8 mouse cellular contexts compared by ENCODE assay signal in the genomic region with DNA sequence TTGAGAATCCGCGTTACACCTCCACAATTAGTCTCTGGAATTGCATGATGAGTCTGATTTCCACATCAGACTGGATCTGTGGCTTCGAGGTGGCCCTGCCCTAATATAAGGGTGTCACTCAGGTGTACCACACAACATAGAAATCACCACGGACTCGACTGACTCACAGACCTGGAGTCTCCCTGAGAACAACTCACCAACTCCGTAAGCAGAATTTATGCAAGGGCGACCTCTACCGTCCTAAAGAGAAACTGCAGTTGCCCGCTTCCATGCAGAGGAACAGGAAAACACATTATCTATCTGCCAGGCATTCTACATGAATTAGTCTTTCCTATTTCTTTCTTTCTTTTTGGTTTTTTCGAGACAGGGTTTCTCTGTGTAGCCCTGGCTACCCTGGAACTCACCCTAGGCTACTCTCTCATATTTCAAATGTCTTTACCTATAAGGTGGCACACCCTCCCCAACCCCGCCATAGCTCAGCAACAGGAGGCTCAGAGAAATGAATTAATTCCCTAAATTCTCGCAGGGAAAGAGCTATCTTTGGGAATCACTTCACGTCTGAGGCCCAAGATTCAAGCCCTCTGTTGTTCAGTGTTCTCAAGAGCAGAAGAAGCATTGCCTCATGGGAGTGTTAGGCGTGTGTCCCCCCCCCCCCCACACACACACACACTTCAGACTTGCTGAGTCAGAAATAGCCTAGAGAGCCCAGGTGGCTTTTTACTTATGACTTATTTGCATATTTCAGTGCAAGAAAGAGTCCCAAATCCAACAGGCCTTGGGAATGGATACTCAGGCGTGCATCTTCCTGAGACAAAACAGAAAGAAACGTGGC. TPM values are rescaled to one million over a fixed set of nuclear protein-coding genes. Genes with fewer than 3 reads are reported as not detected.
DNase-seq lines count a peak whose midpoint lies in the region; ATAC-seq and TF ChIP-seq lines count a peak whose summit lies in the region.

No protein-coding gene starts in this region.

- peaks cover 21% of the 10 kb centered on the region for H3K4me1 ChIP-seq in erythroblast, embryonic 14.5 days (ENCODE audit: control insufficient read depth)
- peaks cover 17% of the 10 kb centered on the region for H3K4me1 ChIP-seq in heart, embryonic 12.5 days (replicated peaks)
- peaks cover 9% of the 10 kb centered on the region for H3K4me1 ChIP-seq in kidney, embryonic 16.5 days (ENCODE audit: insufficient read depth, low read length)

- no peaks in the 10 kb centered on the region for H3K79me2 ChIP-seq in C2C12 (ENCODE audit: control insufficient read depth, insufficient read depth)

- no peak overlapping the region for H3ac ChIP-seq in C2C12 (ENCODE audit: control insufficient read depth, insufficient read length, low read depth)

- peak; percentile 80 for ATAC-seq in heart, embryonic 12.5 days (ENCODE audit: insufficient number of reproducible peaks, low FRiP score)
- peak; percentile 64; the same call in 1 of the 2 replicates for ATAC-seq in kidney, embryonic 16.5 days (ENCODE audit: low FRiP score, low TSS enrichment)
- ATAC-seq in monocyte, adult 5-6 weeks (replicated peaks; ENCODE audit: insufficient number of reproducible peaks, low FRiP score, low TSS enrichment, poor library complexity, severe bottlenecking): peak; percentile 82; the same call in 1 of the 2 replicates

- no peaks in the 10 kb centered on the region for H3K9me3 ChIP-seq in erythroblast, embryonic 14.5 days (ENCODE audit: control insufficient read depth, low read length)
- H3K9me3 ChIP-seq in heart, embryonic 12.5 days (replicated peaks): no peaks in the 10 kb centered on the region
- no peaks in the 10 kb centered on the region for H3K9me3 ChIP-seq in kidney, embryonic 16.5 days (ENCODE audit: low read length)

- H3K27me3 ChIP-seq in C2C12 (ENCODE audit: control insufficient read depth, insufficient read depth, insufficient read length): peaks cover 4% of the 10 kb centered on the region
- no peaks in the 10 kb centered on the region for H3K27me3 ChIP-seq in erythroblast, embryonic 14.5 days (ENCODE audit: control insufficient read depth)
- no peaks in the 10 kb centered on the region for H3K27me3 ChIP-seq in heart, embryonic 12.5 days (replicated peaks)
- no peaks in the 10 kb centered on the region for H3K27me3 ChIP-seq in kidney, embryonic 16.5 days (ENCODE audit: insufficient read depth, low read length)

- TF ChIP-seq CTCF in C2C12 (IDR thresholded peaks at IDR 0.05; ENCODE audit: control insufficient read depth, insufficient read depth, insufficient read length): peak; percentile 52
- TF ChIP-seq CTCF in brain, embryonic 14.5 days (IDR thresholded peaks at IDR 0.05; ENCODE audit: borderline replicate concordance, extremely low read depth, insufficient read depth, insufficient read length): peak; percentile 93

- peaks cover 3% of the 10 kb centered on the region for H3K36me3 ChIP-seq in C2C12 (ENCODE audit: control insufficient read depth, insufficient read depth)
- H3K36me3 ChIP-seq in erythroblast, embryonic 14.5 days (ENCODE audit: control insufficient read depth): peaks cover 6% of the 10 kb centered on the region; the same call in 1 of the 2 replicates
- H3K36me3 ChIP-seq in heart, embryonic 12.5 days: peaks cover 11% of the 10 kb centered on the region
- H3K36me3 ChIP-seq in kidney, embryonic 16.5 days (ENCODE audit: insufficient read depth, low read length): 0 out of 2 replicates have a peak, but pooled peaks cover 4% of the 10 kb centered on the region

- 14% methylated on average over 16 of the region's 16 CpGs for WGBS in heart, embryonic 12.5 days
- WGBS in kidney, embryonic 16.5 days: 16% methylated on average over 16 of the region's 16 CpGs

- H3K79me3 ChIP-seq in C2C12 (ENCODE audit: low read depth): no peaks in the 10 kb centered on the region

- no peak for TF ChIP-seq POLR2A in brain, embryonic 14.5 days (IDR thresholded peaks at IDR 0.05; ENCODE audit: borderline replicate concordance, extremely low read depth, insufficient read depth, insufficient read length, poor library complexity, severe bottlenecking)

- H3K27ac ChIP-seq in heart, embryonic 12.5 days (ENCODE audit: poor library complexity, severe bottlenecking): peak overlapping the region; percentile 39; the same call in 1 of the 2 replicates
- H3K27ac ChIP-seq in kidney, embryonic 16.5 days (ENCODE audit: low read length): no peak overlapping the region

- H3K4me3 ChIP-seq in C2C12 (ENCODE audit: insufficient read depth, poor library complexity, severe bottlenecking): no peak overlapping the region
- peak overlapping the region; percentile 62 for H3K4me3 ChIP-seq in erythroblast, embryonic 14.5 days (replicated peaks)
- H3K4me3 ChIP-seq in heart, embryonic 12.5 days: peak overlapping the region; percentile 47
- H3K4me3 ChIP-seq in kidney, embryonic 16.5 days (ENCODE audit: low read length): peak overlapping the region; percentile 44

- H3K9ac ChIP-seq in heart, embryonic 12.5 days: peak overlapping the region; percentile 64
- peak overlapping the region; percentile 57 for H3K9ac ChIP-seq in kidney, embryonic 16.5 days (replicated peaks; ENCODE audit: low read length)

- peak overlapping the region; percentile 78 for H3K4me2 ChIP-seq in heart, embryonic 12.5 days
- peak overlapping the region; percentile 59 for H3K4me2 ChIP-seq in kidney, embryonic 16.5 days (replicated peaks; ENCODE audit: low read depth, low read length)

- DNase-seq in brain, embryonic 14.5 days (ENCODE audit: low read depth): peak; percentile 92
- DNase-seq in liver: peak; percentile 85
- peak; percentile 78 to 90 for DNase-seq in spleen, postnatal 4 days (ENCODE audit: low spot score in 2 of 2)

TF ChIP-seq in C2C12, 6 proteins besides CTCF, POLR2A, EP300 and RAD21:
- no peak for TF ChIP-seq USF1 (IDR thresholded peaks at IDR 0.05; ENCODE audit: low read depth)
- no peak for TF ChIP-seq MAX (IDR thresholded peaks at IDR 0.05)
- no peak for TF ChIP-seq CEBPB (IDR thresholded peaks at IDR 0.05; ENCODE audit: low read depth)
- no peak for TF ChIP-seq MYOD1 (IDR thresholded peaks at IDR 0.05; ENCODE audit: control insufficient read depth, insufficient read length, low read depth)
- TF ChIP-seq MYOG (IDR thresholded peaks at IDR 0.05; ENCODE audit: control insufficient read depth, extremely low read depth, insufficient read length): no peak
- no peak for TF ChIP-seq FOSL1 (IDR thresholded peaks at IDR 0.05; ENCODE audit: insufficient read depth, low read length, poor library complexity, severe bottlenecking)

RNA-seq across cellular contexts. Expression of gene Sap18b, which starts 7.7 kb away (rescaled TPM):
- 218 TPM for polyA plus RNA-seq in C2C12 (2012; fragmentation: generic; extraction: Trizol)
- polyA plus RNA-seq in brain, embryonic 14.5 days (2012; rRNA removed): 70.2 and 77.9 TPM in 2 replicates
- polyA plus RNA-seq in erythroblast, embryonic 14.5 days (2012): 11.8 and 12.3 TPM in 2 replicates
- polyA plus RNA-seq in heart, embryonic 12.5 days (2016; fragmentation: Nextera tagmentation; extraction: Ambion mirVana): 327 and 342 TPM in 2 replicates
- 303 and 308 TPM in 2 replicates for polyA plus RNA-seq in kidney, embryonic 16.5 days (2015; fragmentation: Nextera tagmentation; extraction: Ambion mirVana)
- 118 to 151 TPM (median 147 TPM) in 3 replicates for total RNA-seq in monocyte, adult 5-6 weeks (2017)

RNA-seq across cellular contexts. Expression of gene Slc38a7, which starts 20.5 kb away (rescaled TPM):
- polyA plus RNA-seq in C2C12 (2012; fragmentation: generic; extraction: Trizol): 26.2 TPM
- polyA plus RNA-seq in brain, embryonic 14.5 days (2012; rRNA removed): 36.1 and 38.0 TPM in 2 replicates
- 0.12 and 0.21 TPM in 2 replicates for polyA plus RNA-seq in erythroblast, embryonic 14.5 days (2012)
- polyA plus RNA-seq in heart, embryonic 12.5 days (2016; fragmentation: Nextera tagmentation; extraction: Ambion mirVana): 12.4 and 13.2 TPM in 2 replicates
- 19.2 and 19.7 TPM in 2 replicates for polyA plus RNA-seq in kidney, embryonic 16.5 days (2015; fragmentation: Nextera tagmentation; extraction: Ambion mirVana)
- total RNA-seq in monocyte, adult 5-6 weeks (2017): 5.0 to 16.9 TPM (median 5.9 TPM) in 3 replicates

RNA-seq across cellular contexts. Expression of gene Cnot1, which starts 25.6 kb away (rescaled TPM):
- polyA plus RNA-seq in C2C12 (2012; fragmentation: generic; extraction: Trizol): 40.6 TPM
- polyA plus RNA-seq in brain, embryonic 14.5 days (2012; rRNA removed): 95.3 and 115 TPM in 2 replicates
- polyA plus RNA-seq in erythroblast, embryonic 14.5 days (2012): 0.74 and 1.2 TPM in 2 replicates
- polyA plus RNA-seq in heart, embryonic 12.5 days (2016; fragmentation: Nextera tagmentation; extraction: Ambion mirVana): 80.7 and 89.2 TPM in 2 replicates
- polyA plus RNA-seq in kidney, embryonic 16.5 days (2015; fragmentation: Nextera tagmentation; extraction: Ambion mirVana): 76.6 and 89.6 TPM in 2 replicates
- total RNA-seq in monocyte, adult 5-6 weeks (2017): 101 to 184 TPM (median 103 TPM) in 3 replicates

RNA-seq across cellular contexts. Expression of gene Got2, which starts 55.5 kb away (rescaled TPM):
- 189 TPM for polyA plus RNA-seq in C2C12 (2012; fragmentation: generic; extraction: Trizol)
- 126 and 154 TPM in 2 replicates for polyA plus RNA-seq in brain, embryonic 14.5 days (2012; rRNA removed)
- 2.5 and 2.8 TPM in 2 replicates for polyA plus RNA-seq in erythroblast, embryonic 14.5 days (2012)
- 323 and 331 TPM in 2 replicates for polyA plus RNA-seq in heart, embryonic 12.5 days (2016; fragmentation: Nextera tagmentation; extraction: Ambion mirVana)
- 286 and 293 TPM in 2 replicates for polyA plus RNA-seq in kidney, embryonic 16.5 days (2015; fragmentation: Nextera tagmentation; extraction: Ambion mirVana)
- 31.7 to 47.7 TPM (median 45.7 TPM) in 3 replicates for total RNA-seq in monocyte, adult 5-6 weeks (2017)

Comparison
In these comparisons a context has a peak if more than half of its experiments do, and no peak if none do; other contexts are left out.
1. RNA of gene Slc38a7, which starts 20.5 kb away (polyA plus RNA-seq): 36.1 to 38.0 TPM in brain, embryonic 14.5 days, 26.2 TPM in C2C12 (single experiment), 19.2 to 19.7 TPM in kidney, embryonic 16.5 days and 12.4 to 13.2 TPM in heart, embryonic 12.5 days; 0.12 to 0.21 TPM in erythroblast, embryonic 14.5 days; every median in the first group is over 10 times any median in the second.
2. RNA of gene Cnot1, which starts 25.6 kb away (polyA plus RNA-seq): 95.3 to 115 TPM in brain, embryonic 14.5 days, 80.7 to 89.2 TPM in heart, embryonic 12.5 days, 76.6 to 89.6 TPM in kidney, embryonic 16.5 days and 40.6 TPM in C2C12 (single experiment); 0.74 to 1.2 TPM in erythroblast, embryonic 14.5 days; every median in the first group is over 10 times any median in the second.
3. Peak in every context shown above with its lines, with median percentiles within 50 percentile points of each other: DNase-seq and ATAC-seq.